Mouse (Mus musculus) mammary gland, adult 2 months (tissue): ENCODE data around the gene Gspt1. TPM values are rescaled to one million over a fixed set of nuclear protein-coding genes. Genes with fewer than 3 reads are reported as not detected.

Experiments
- polyA plus RNA-seq: library from polyadenylated mRNA; depleted of rRNA; stranded (reverse); fragments of >200 nt; gene quantifications from 2 replicates; pipeline ENCODE4 v1.2.3, GENCODE M21; 2012; ENCODE audit warnings: low replicate concordance; rRNA removed

Gene Gspt1
- polyA plus RNA-seq = 13.4 and 46.1 TPM in 2 replicates

GRCm38 (mm10) chr16:11253898-11254722 lies at the start of gene Gspt1:
Gspt1 (minus strand) TSS chr16:11254325.

DNA sequence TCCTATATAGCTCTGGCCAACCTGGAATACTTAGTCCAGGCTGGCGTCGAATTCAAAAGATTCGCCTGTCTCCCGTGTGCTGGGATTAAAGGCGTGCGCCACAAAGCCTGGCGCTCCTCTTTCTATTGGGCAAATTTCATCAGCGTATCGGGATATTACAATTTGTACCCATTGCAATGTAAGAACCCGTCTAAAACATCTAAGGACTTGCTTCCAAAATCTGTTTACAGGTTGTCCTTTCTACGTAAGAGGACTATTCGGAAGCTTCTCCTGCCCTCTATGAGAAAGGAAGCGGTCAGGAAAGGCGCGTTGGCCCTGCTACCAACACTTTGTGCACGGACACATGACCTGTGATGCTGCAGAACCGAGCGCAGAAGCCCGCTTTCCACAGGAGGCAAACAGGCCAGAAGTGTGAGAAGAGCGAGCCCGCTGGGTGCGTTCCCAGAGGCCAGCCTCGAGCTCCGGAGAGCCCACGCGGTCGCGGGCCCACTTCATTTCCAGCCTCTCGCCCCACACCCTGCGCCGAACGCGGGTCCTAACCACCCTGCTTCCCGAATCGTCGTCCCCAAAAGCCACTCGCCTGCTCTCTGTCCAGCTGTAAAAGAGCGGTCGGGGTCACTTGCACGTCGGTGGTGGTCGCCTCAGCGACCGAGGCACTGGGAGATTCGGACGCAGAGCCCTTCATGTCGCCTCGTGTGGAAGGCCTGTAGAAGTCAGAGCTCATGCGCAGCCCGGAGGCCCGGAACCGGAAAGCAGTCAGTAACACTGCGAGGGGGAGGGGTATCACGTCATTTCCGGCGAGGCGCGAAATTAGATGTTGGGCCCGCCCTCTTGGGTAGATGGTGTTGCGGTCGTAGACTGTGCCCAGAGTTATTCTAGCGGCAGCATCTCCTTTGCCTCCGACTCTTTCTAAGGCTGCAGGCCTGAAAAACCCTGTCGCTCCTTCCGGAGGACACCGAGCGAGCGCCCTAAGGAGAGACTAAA lies 51.3 kb downstream of the Gspt1 start, which contains the start of gene Rsl1d1:
TSS of gene Rsl1d1 (minus strand) at position 761 of the 984 bp plus-strand sequence.

GRCm38 (mm10) chr16:11176208-11176883 lies 77.8 kb downstream of the Gspt1 start, which contains the start of gene Zc3h7a:
Zc3h7a (minus strand) TSS chr16:11176393.

Other genes starting within 250 kb of the Gspt1 start
- gene Snn, start 193.4 kb downstream of the Gspt1 start, polyA plus RNA-seq = 46.6 and 62.2 TPM in 2 replicates
- gene Litaf, start 188.2 kb downstream of the Gspt1 start, polyA plus RNA-seq = 212 and 364 TPM in 2 replicates
- gene Txndc11, start 119.7 kb downstream of the Gspt1 start, polyA plus RNA-seq = 24.4 and 29.2 TPM in 2 replicates
- gene Zc3h7a, start 77.9 kb downstream of the Gspt1 start, polyA plus RNA-seq = 32.3 and 79.7 TPM in 2 replicates
- 3.6 and 8.8 TPM in 2 replicates for gene Rsl1d1, start 51.0 kb downstream of the Gspt1 start, polyA plus RNA-seq
- gene Tnfrsf17, start 59.5 kb upstream of the Gspt1 start, polyA plus RNA-seq = 1.8 and 2.7 TPM in 2 replicates
- 8.9 and 11.4 TPM in 2 replicates for gene Snx29, start 68.6 kb upstream of the Gspt1 start, polyA plus RNA-seq